Mouse (Mus musculus) bone marrow, adult 2 months (tissue): ENCODE measurements around the gene Dleu7.

Experiments used
- CTCF ChIP-seq: fragments of 200-500 bp; IDR thresholded peaks from 2 replicates; pipeline ENCODE4 v1.5.1; 2011; ENCODE audit warnings: low read length, control low read depth; ENCODE audit not compliant: control insufficient read depth, insufficient read depth
- POLR2A ChIP-seq: fragments of 200-500 bp; IDR thresholded peaks from 2 replicates; pipeline ENCODE4 v1.6.1; 2011; ENCODE audit warnings: low read depth, mild to moderate bottlenecking, control low read depth, low read length, borderline replicate concordance; ENCODE audit not compliant: control insufficient read depth

- TF ChIP-seq POLR2A = no peak
- no peak for TF ChIP-seq CTCF
These were observed 44.5 kb downstream of the Dleu7 start for GRCm38 (mm10) chr14:62248345-62248744.
